Mouse (Mus musculus) activated CD4-positive, CD25-positive, alpha-beta regulatory T cell, adult 4 months (primary cell): Measurements from ENCODE around the gene Col26a1. TPM values are rescaled to one million over a fixed set of nuclear protein-coding genes. Genes with fewer than 3 reads are reported as not detected.

ENCODE experiments used
- ATAC-seq: one replicate; pipeline ENCODE4 v1.8.0; 2017
- polyA plus RNA-seq, 2 experiments: library from polyadenylated mRNA; unstranded; fragments of 100-300 nt; shearing (Covaris generic); gene quantifications; one replicate each; pipeline ENCODE4 v1.2.1; 2017

Col26a1 gene
- polyA plus RNA-seq, 2 experiments from 2014 or later, result not detected

GRCm38 (mm10) chr5:136881380-136882009 lies 1.5 kb downstream of the Col26a1 start:
- ATAC-seq, result no peak

- ATAC-seq, result no peak
Measured at GRCm38 (mm10) chr5:136880101-136880500, 2.9 kb downstream of the Col26a1 start.

- no peak for ATAC-seq
Measured at GRCm38 (mm10) chr5:136874271-136874670, 8.7 kb downstream of the Col26a1 start.

- ATAC-seq, result no peak
Measured at GRCm38 (mm10) chr5:136872417-136872816, 10.6 kb downstream of the Col26a1 start.

- no peak for ATAC-seq
Measured at GRCm38 (mm10) chr5:136869451-136870114, 13.4 kb downstream of the Col26a1 start.

GRCm38 (mm10) chr5:136867706-136868105 lies 15.3 kb downstream of the Col26a1 start:
- ATAC-seq, result no peak

GRCm38 (mm10) chr5:136863961-136864674 lies 18.9 kb downstream of the Col26a1 start:
- peak; percentile 91 for ATAC-seq

GRCm38 (mm10) chr5:136863276-136863675 lies 19.7 kb downstream of the Col26a1 start:
- ATAC-seq, result no peak

- ATAC-seq, result no peak
Measured at GRCm38 (mm10) chr5:136862806-136863205, 20.2 kb downstream of the Col26a1 start.

- no peak for ATAC-seq
Measured at GRCm38 (mm10) chr5:136861191-136861940, 21.6 kb downstream of the Col26a1 start.

GRCm38 (mm10) chr5:136850716-136851115 lies 32.3 kb downstream of the Col26a1 start:
- ATAC-seq, result no peak

GRCm38 (mm10) chr5:136846385-136847264 lies 36.4 kb downstream of the Col26a1 start:
- no peak for ATAC-seq

GRCm38 (mm10) chr5:136843930-136844329 lies 39.1 kb downstream of the Col26a1 start:
- no peak for ATAC-seq

GRCm38 (mm10) chr5:136840036-136840435 lies 43.0 kb downstream of the Col26a1 start:
- ATAC-seq, result no peak

- no peak for ATAC-seq
Measured at GRCm38 (mm10) chr5:136833053-136833452, 50.0 kb downstream of the Col26a1 start.

GRCm38 (mm10) chr5:136830156-136830555 lies 52.9 kb downstream of the Col26a1 start:
- ATAC-seq, result no peak

- no peak for ATAC-seq
Measured at GRCm38 (mm10) chr5:136821971-136822370, 61.0 kb downstream of the Col26a1 start.

- no peak for ATAC-seq
Measured at GRCm38 (mm10) chr5:136820911-136821310, 62.1 kb downstream of the Col26a1 start.

- ATAC-seq, result no peak
Measured at GRCm38 (mm10) chr5:136819686-136820085, 63.3 kb downstream of the Col26a1 start.

- no peak for ATAC-seq
Measured at GRCm38 (mm10) chr5:136810539-136811374, 72.3 kb downstream of the Col26a1 start.
